Mouse (Mus musculus): Measurements from ENCODE around the gene Zc3h8. TPM values are rescaled to one million over a fixed set of nuclear protein-coding genes. Genes with fewer than 3 reads are reported as not detected.

The Zc3h8 gene
- total RNA-seq, 4 experiments from 2014 or later, result 3.9 to 7.5 (median 6.1) TPM

GRCm38 (mm10) chr2:128892180-128892721 lies 51.6 kb downstream of the Zc3h8 start:
- DNase-seq (ENCODE audit: low spot score in 2 of 2), result no peak

GRCm38 (mm10) chr2:128890661-128891335 lies 53.1 kb downstream of the Zc3h8 start:
- no peak for DNase-seq (ENCODE audit: low spot score in 2 of 2)

- DNase-seq (ENCODE audit: low spot score in 2 of 2), result no peak
These were observed 55.9 kb downstream of the Zc3h8 start for GRCm38 (mm10) chr2:128887866-128888550.

GRCm38 (mm10) chr2:128885225-128885811 lies 58.6 kb downstream of the Zc3h8 start:
- DNase-seq (ENCODE audit: low spot score in 2 of 2), result no peak

GRCm38 (mm10) chr2:128881236-128881635 lies 62.6 kb downstream of the Zc3h8 start:
- DNase-seq (ENCODE audit: low spot score in 2 of 2), result no peak

Small RNA genes within 50 kb of the gene (microRNA-seq; reads per million reads assigned to microRNA genes)
- 0 reads per million in 2 experiments for gene Gm22859

Other genes starting within 250 kb of the Zc3h8 start
- 10 to 100 TPM; 25.1 to 32.9 (median 29.1) TPM for gene Mertk, start 245.1 kb downstream of the Zc3h8 start, total RNA-seq (2022)
- 10 to 100 TPM; 32.2 to 36.9 (median 32.9) TPM for gene Tmem87b, start 126.0 kb downstream of the Zc3h8 start, total RNA-seq (2022)
- 1 to 10 TPM; 1.7 to 3.0 (median 2.5) TPM for gene Fbln7, start 81.1 kb downstream of the Zc3h8 start, total RNA-seq (2022)
- 10 to 100 TPM; 18.4 to 22.0 (median 19.5) TPM for gene Zc3h6, start 23.3 kb upstream of the Zc3h8 start, total RNA-seq (2022)
- 1 to 10 TPM; 3.3 to 5.3 (median 4.6) TPM for gene Gm10762, start 23.6 kb upstream of the Zc3h8 start, total RNA-seq (2022)
- under 1 TPM; 0.21 to 0.36 (median 0.22) TPM for gene Vinac1, start 104.1 kb upstream of the Zc3h8 start, total RNA-seq (2022)
- 10 to 100 TPM; 61.6 to 69.8 (median 63.3) TPM for gene Ttl, start 121.9 kb upstream of the Zc3h8 start, total RNA-seq (2022)
- gene Polr1b, start 156.9 kb upstream of the Zc3h8 start, total RNA-seq (2022), result 10 to 100 TPM; 19.8 to 25.0 (median 21.5) TPM
- 10 to 100 TPM; 11.2 to 13.0 (median 12.0) TPM for gene Chchd5, start 185.6 kb upstream of the Zc3h8 start, total RNA-seq (2022)